Mouse (Mus musculus): Measurements from ENCODE around the gene Pola2. TPM values are rescaled to one million over a fixed set of nuclear protein-coding genes. Genes with fewer than 3 reads are reported as not detected.

Pola2 gene
- polyA plus RNA-seq, 1 experiment: 40.5 TPM

GRCm38 (mm10) chr19:5988027-5988814, 24.2 kb upstream of the Pola2 start:
- Histone ChIP-seq H3K4me1 (ENCODE audit: control insufficient read depth, insufficient read depth, insufficient read length) (peaks cover 11% of the 10 kb centered on the region; the same call in 1 of the 2 replicates), H3K4me3 (ENCODE audit: extremely low read depth, insufficient read depth, insufficient read length) (no peak overlapping the region), H3K36me3 (ENCODE audit: control insufficient read depth, insufficient read depth, low read length) (peaks cover 19% of the 10 kb centered on the region), H3K27ac (ENCODE audit: insufficient read depth, low read length) (peak overlapping the region; percentile 65), H3K27me3 (ENCODE audit: control insufficient read depth, insufficient read depth, low read length) (no peaks in the 10 kb centered on the region)
- peak in 1 of 2 experiments; percentile 13 for DNase-seq (ENCODE audit: low read depth in 1 of 2, low spot score in 2 of 2)
- no peak for TF ChIP-seq CTCF (IDR thresholded peaks at IDR 0.05; ENCODE audit: extremely low read depth, insufficient read depth, insufficient read length, insufficient replicate concordance)
- no peak for TF ChIP-seq POLR2A (IDR thresholded peaks at IDR 0.05; ENCODE audit: low read depth, low read length)
- WGBS: 43% methylated on average over 5 of the region's 5 CpGs

- peaks cover 11% of the 10 kb centered on the region; the same call in 1 of the 2 replicates for H3K4me1 ChIP-seq (ENCODE audit: control insufficient read depth, insufficient read depth, insufficient read length)
- no peak within 1 kb of the TSS for H3K4me3 ChIP-seq (ENCODE audit: extremely low read depth, insufficient read depth, insufficient read length)
- peaks cover 7% of the 10 kb centered on the region for H3K36me3 ChIP-seq (ENCODE audit: control insufficient read depth, insufficient read depth, low read length)
- no peak within 1 kb of the TSS for H3K27ac ChIP-seq (ENCODE audit: insufficient read depth, low read length)
- TF ChIP-seq POLR2A (IDR thresholded peaks at IDR 0.05; ENCODE audit: low read depth, low read length) (no peak), CTCF (IDR thresholded peaks at IDR 0.05; ENCODE audit: extremely low read depth, insufficient read depth, insufficient read length, insufficient replicate concordance) (no peak)
- H3K27me3 ChIP-seq (ENCODE audit: control insufficient read depth, insufficient read depth, low read length): no peaks in the 10 kb centered on the region
- 84% methylated on average over 4 of the region's 4 CpGs for WGBS
- no peak for DNase-seq (ENCODE audit: low read depth in 1 of 2, low spot score in 2 of 2)
These were observed 22.0 kb upstream of the Pola2 start, which contains the start of gene Slc22a20 for GRCm38 (mm10) chr19:5986043-5986442. Gene Slc22a20 (minus strand): TSS chr19:5986143.

DNA sequence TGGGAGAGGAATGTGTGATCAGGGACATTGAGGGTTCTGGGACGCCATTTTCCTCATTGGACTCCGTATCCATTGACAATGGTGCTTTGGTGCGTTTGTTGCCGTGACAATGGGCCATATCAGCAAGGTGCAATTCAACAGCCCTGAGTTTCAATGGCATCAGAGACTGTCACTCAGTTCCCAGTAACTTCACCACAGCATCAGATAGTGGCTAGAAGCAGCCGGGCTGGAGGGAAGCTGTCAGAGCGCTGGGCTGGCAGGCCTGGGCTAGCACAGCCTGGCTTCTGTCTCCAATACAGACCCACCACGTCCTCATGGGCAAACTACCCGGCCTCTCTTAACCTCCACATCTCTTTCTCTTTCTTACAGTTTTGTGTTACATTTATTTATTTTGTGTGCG, 16.5 kb upstream of the Pola2 start:
- Histone ChIP-seq H3K36me3 (ENCODE audit: control insufficient read depth, insufficient read depth, low read length) (no peaks in the 10 kb centered on the region), H3K27me3 (ENCODE audit: control insufficient read depth, insufficient read depth, low read length) (no peaks in the 10 kb centered on the region), H3K4me1 (ENCODE audit: control insufficient read depth, insufficient read depth, insufficient read length) (no peaks in the 10 kb centered on the region), H3K4me3 (ENCODE audit: extremely low read depth, insufficient read depth, insufficient read length) (no peak overlapping the region), H3K27ac (ENCODE audit: insufficient read depth, low read length) (no peak overlapping the region)
- TF ChIP-seq POLR2A (IDR thresholded peaks at IDR 0.05; ENCODE audit: low read depth, low read length): no peak
- TF ChIP-seq CTCF (IDR thresholded peaks at IDR 0.05; ENCODE audit: extremely low read depth, insufficient read depth, insufficient read length, insufficient replicate concordance): no peak
- no peak for DNase-seq (ENCODE audit: low read depth in 1 of 2, low spot score in 2 of 2)
- WGBS: 86% methylated on average over 9 of the region's 9 CpGs

GRCm38 (mm10) chr19:5977717-5978116, 13.7 kb upstream of the Pola2 start:
- WGBS: 84% methylated on average over 3 of the region's 3 CpGs
- TF ChIP-seq CTCF (IDR thresholded peaks at IDR 0.05; ENCODE audit: extremely low read depth, insufficient read depth, insufficient read length, insufficient replicate concordance): no peak
- no peak for TF ChIP-seq POLR2A (IDR thresholded peaks at IDR 0.05; ENCODE audit: low read depth, low read length)
- no peak overlapping the region for H3K27ac ChIP-seq (ENCODE audit: insufficient read depth, low read length)
- H3K27me3 ChIP-seq (ENCODE audit: control insufficient read depth, insufficient read depth, low read length): no peaks in the 10 kb centered on the region
- no peaks in the 10 kb centered on the region for H3K4me1 ChIP-seq (ENCODE audit: control insufficient read depth, insufficient read depth, insufficient read length)
- no peaks in the 10 kb centered on the region for H3K36me3 ChIP-seq (ENCODE audit: control insufficient read depth, insufficient read depth, low read length)
- no peak overlapping the region for H3K4me3 ChIP-seq (ENCODE audit: extremely low read depth, insufficient read depth, insufficient read length)
- DNase-seq (ENCODE audit: low read depth in 1 of 2, low spot score in 2 of 2): no peak

DNA sequence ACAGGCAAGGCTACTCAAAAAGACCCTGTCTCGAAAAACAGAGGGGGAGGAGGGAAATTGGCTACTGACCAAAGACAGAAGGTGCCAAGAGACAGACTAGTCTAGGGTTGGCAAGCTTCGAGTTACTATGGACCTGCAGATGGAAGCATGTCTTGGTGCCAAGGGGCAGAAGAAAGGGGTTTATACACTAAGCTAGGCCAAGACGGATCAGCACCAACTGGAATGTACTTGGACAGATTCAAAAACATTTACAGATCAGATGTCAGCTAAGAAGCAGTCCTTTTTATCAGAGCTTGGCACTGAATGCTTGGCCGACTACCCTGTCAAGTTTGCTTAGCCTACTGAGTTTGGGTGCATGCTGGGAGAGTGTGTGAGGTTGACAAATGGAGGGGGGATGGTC, 11.7 kb upstream of the Pola2 start:
- no peak overlapping the region for H3K27ac ChIP-seq (ENCODE audit: insufficient read depth, low read length)
- no peaks in the 10 kb centered on the region for H3K36me3 ChIP-seq (ENCODE audit: control insufficient read depth, insufficient read depth, low read length)
- no peak overlapping the region for H3K4me3 ChIP-seq (ENCODE audit: extremely low read depth, insufficient read depth, insufficient read length)
- H3K4me1 ChIP-seq (ENCODE audit: control insufficient read depth, insufficient read depth, insufficient read length): no peaks in the 10 kb centered on the region
- H3K27me3 ChIP-seq (ENCODE audit: control insufficient read depth, insufficient read depth, low read length): no peaks in the 10 kb centered on the region
- no peak for TF ChIP-seq POLR2A (IDR thresholded peaks at IDR 0.05; ENCODE audit: low read depth, low read length)
- no peak for DNase-seq (ENCODE audit: low read depth in 1 of 2, low spot score in 2 of 2)
- WGBS: 81% methylated on average over 4 of the region's 4 CpGs

GRCm38 (mm10) chr19:5975112-5975511, 11.1 kb upstream of the Pola2 start:
- no peak for TF ChIP-seq CTCF (IDR thresholded peaks at IDR 0.05; ENCODE audit: extremely low read depth, insufficient read depth, insufficient read length, insufficient replicate concordance)
- TF ChIP-seq POLR2A (IDR thresholded peaks at IDR 0.05; ENCODE audit: low read depth, low read length): no peak
- Histone ChIP-seq H3K4me1 (ENCODE audit: control insufficient read depth, insufficient read depth, insufficient read length) (no peaks in the 10 kb centered on the region), H3K27me3 (ENCODE audit: control insufficient read depth, insufficient read depth, low read length) (no peaks in the 10 kb centered on the region), H3K27ac (ENCODE audit: insufficient read depth, low read length) (no peak overlapping the region), H3K36me3 (ENCODE audit: control insufficient read depth, insufficient read depth, low read length) (no peaks in the 10 kb centered on the region), H3K4me3 (ENCODE audit: extremely low read depth, insufficient read depth, insufficient read length) (no peak overlapping the region)
- WGBS: 73% methylated on average over 4 of the region's 4 CpGs
- DNase-seq (ENCODE audit: low read depth in 1 of 2, low spot score in 2 of 2): no peak

GRCm38 (mm10) chr19:5967664-5968063, 3.7 kb upstream of the Pola2 start:
- Histone ChIP-seq H3K27ac (ENCODE audit: insufficient read depth, low read length) (no peak overlapping the region), H3K27me3 (ENCODE audit: control insufficient read depth, insufficient read depth, low read length) (no peaks in the 10 kb centered on the region), H3K4me3 (ENCODE audit: extremely low read depth, insufficient read depth, insufficient read length) (no peak overlapping the region), H3K36me3 (ENCODE audit: control insufficient read depth, insufficient read depth, low read length) (no peaks in the 10 kb centered on the region), H3K4me1 (ENCODE audit: control insufficient read depth, insufficient read depth, insufficient read length) (peaks cover 2% of the 10 kb centered on the region; the same call in 1 of the 2 replicates)
- WGBS: 80% methylated on average over 10 of the region's 10 CpGs
- DNase-seq (ENCODE audit: low read depth in 1 of 2, low spot score in 2 of 2): no peak
- TF ChIP-seq CTCF (IDR thresholded peaks at IDR 0.05; ENCODE audit: extremely low read depth, insufficient read depth, insufficient read length, insufficient replicate concordance) (no peak), POLR2A (IDR thresholded peaks at IDR 0.05; ENCODE audit: low read depth, low read length) (no peak)
